Mouse (Mus musculus) midbrain, embryonic 13.5 days (tissue): ENCODE data around the gene Ybx2. TPM values are rescaled to one million over a fixed set of nuclear protein-coding genes. Genes with fewer than 3 reads are reported as not detected.

Experiments used
- ATAC-seq: fragments of 200-750 bp; cut with Nextera tagmentation; 2 replicates; pipeline ENCODE4 v1.8.0; 2017; ENCODE audit warnings: mild to moderate bottlenecking, moderate TSS enrichment, moderate library complexity
- H3K27ac ChIP-seq: fragments of 300-500 bp; sonication (generic); 2 replicates; pipeline ENCODE4 v1.5.1; 2015; ENCODE audit warnings: inconsistent platforms, mild to moderate bottlenecking, moderate library complexity
- H3K27me3 ChIP-seq: fragments of 300-500 bp; sonication (generic); 2 replicates; pipeline ENCODE4 v1.6.1; 2015; ENCODE audit warnings: mild to moderate bottlenecking, inconsistent platforms
- H3K36me3 ChIP-seq: fragments of 300-500 bp; sonication (generic); 2 replicates; pipeline ENCODE4 v1.6.1; 2015; ENCODE audit warnings: mild to moderate bottlenecking, inconsistent platforms
- H3K4me1 ChIP-seq: fragments of 300-500 bp; sonication (generic); replicated peaks from 2 replicates; pipeline ENCODE4 v1.6.1; 2015; ENCODE audit warnings: inconsistent platforms
- H3K4me2 ChIP-seq: fragments of 300-500 bp; sonication (generic); replicated peaks from 2 replicates; pipeline ENCODE4 v1.6.1; 2015; ENCODE audit warnings: moderate library complexity, mild to moderate bottlenecking, inconsistent platforms
- H3K4me3 ChIP-seq: fragments of 300-500 bp; sonication (generic); replicated peaks from 2 replicates; pipeline ENCODE4 v1.5.1; 2015; ENCODE audit warnings: mild to moderate bottlenecking, inconsistent platforms
- H3K9ac ChIP-seq: fragments of 300-500 bp; sonication (generic); replicated peaks from 2 replicates; pipeline ENCODE4 v1.6.1; 2015; ENCODE audit warnings: mild to moderate bottlenecking, inconsistent platforms
- H3K9me3 ChIP-seq: fragments of 300-500 bp; sonication (generic); 2 replicates; pipeline ENCODE4 v1.6.1; 2016; ENCODE audit warnings: mild to moderate bottlenecking, inconsistent platforms
- WGBS: fragments of 180-500 bp; shearing (Covaris S2); methylation state at CpG from one replicate; pipeline ENCODE4 v1.1.7; 2015; 5-methylcytosine and 5-hydroxymethylcytosine counted together
- polyA plus RNA-seq: library from polyadenylated mRNA; unstranded; fragments of >200 nt; fragmentation: Nextera tagmentation; extraction: Ambion mirVana; gene quantifications from 2 replicates; pipeline ENCODE4 v1.2.1, GENCODE M21; 2015

The Ybx2 gene
- polyA plus RNA-seq, 1 experiment from 2014 or later, result 4.2 TPM

GRCm38 (mm10) chr11:69970775-69971174 is 35.2 kb downstream of the Ybx2 start:
- no peaks in the 10 kb centered on the region for H3K9me3 ChIP-seq
- WGBS, result 85% methylated on average over 3 of the region's 3 CpGs
- H3K36me3 ChIP-seq, result peaks cover 71% of the 10 kb centered on the region
- H3K4me1 ChIP-seq, result peaks cover 11% of the 10 kb centered on the region; the same call in 1 of the 2 replicates
- no peak overlapping the region for H3K27ac ChIP-seq
- H3K4me3 ChIP-seq, result no peak overlapping the region
- H3K27me3 ChIP-seq, result peaks cover 34% of the 10 kb centered on the region
- H3K9ac ChIP-seq, result no peak overlapping the region
- H3K4me2 ChIP-seq, result no peak overlapping the region
- ATAC-seq, result no peak

DNA sequence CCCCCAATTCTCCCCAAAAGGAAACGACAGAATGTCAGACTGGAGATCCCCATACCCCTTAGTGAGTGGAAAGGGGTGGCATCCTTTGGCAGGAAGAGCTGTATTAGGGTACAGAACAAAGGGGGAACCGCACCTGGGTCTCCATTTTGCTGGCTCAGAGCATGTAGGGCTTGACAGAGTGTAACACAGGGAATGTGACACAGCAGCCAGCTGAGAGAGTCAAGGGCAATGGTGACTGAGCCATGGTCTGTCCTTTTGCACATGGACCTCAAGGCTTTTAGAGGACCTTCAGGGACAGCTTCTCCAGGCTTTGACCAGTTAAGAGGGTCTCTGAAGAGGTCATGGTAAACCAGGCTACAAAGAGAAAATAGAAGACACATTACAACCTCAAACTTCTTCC is 39.3 kb downstream of the Ybx2 start:
- H3K9me3 ChIP-seq, result no peaks in the 10 kb centered on the region
- no peak overlapping the region for H3K27ac ChIP-seq
- H3K9ac ChIP-seq, result no peak overlapping the region
- no peaks in the 10 kb centered on the region for H3K27me3 ChIP-seq
- H3K4me2 ChIP-seq, result no peak overlapping the region
- peaks cover 14% of the 10 kb centered on the region for H3K4me1 ChIP-seq
- 97% methylated on average over 2 of the region's 2 CpGs for WGBS
- peaks cover 72% of the 10 kb centered on the region for H3K36me3 ChIP-seq
- H3K4me3 ChIP-seq, result no peak overlapping the region
- no peak for ATAC-seq

DNA sequence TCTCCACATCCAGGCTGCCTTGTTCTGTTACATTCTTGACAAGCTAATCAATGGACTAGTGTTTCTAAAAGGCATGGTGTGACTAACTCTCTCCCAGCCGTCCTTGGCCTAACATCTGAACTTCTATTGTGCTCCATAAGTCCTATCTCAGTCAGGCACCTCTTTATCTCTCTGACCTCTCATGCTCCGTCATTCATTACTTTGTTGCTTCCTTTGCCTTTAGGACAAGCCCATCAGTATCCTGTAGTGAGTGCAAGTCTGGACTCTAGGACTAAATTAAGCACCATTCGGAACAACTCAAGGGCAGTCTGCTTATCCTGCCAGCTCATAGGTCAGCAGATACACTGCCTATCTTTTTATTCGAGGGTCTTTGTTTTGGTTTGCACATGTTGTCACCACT is 40.7 kb downstream of the Ybx2 start:
- Histone ChIP-seq H3K4me3 (no peak overlapping the region), H3K9me3 (no peaks in the 10 kb centered on the region), H3K9ac (no peak overlapping the region), H3K4me1 (peaks cover 14% of the 10 kb centered on the region), H3K36me3 (peaks cover 63% of the 10 kb centered on the region), H3K27ac (no peak overlapping the region), H3K4me2 (no peak overlapping the region), H3K27me3 (no peaks in the 10 kb centered on the region)
- 86% methylated on average over 4 of the region's 4 CpGs for WGBS
- ATAC-seq, result no peak

- ATAC-seq, result no peak
- Histone ChIP-seq H3K4me1 (peaks cover 38% of the 10 kb centered on the region), H3K36me3 (peaks cover 43% of the 10 kb centered on the region), H3K4me3 (peak overlapping the region; percentile 100), H3K27ac (peak overlapping the region; percentile 99), H3K9ac (peak overlapping the region; percentile 87), H3K9me3 (no peaks in the 10 kb centered on the region), H3K27me3 (no peaks in the 10 kb centered on the region), H3K4me2 (peak overlapping the region; percentile 84)
- WGBS, result 3% methylated on average over 16 of the region's 16 CpGs
Measured at GRCm38 (mm10) chr11:69979827-69980195, 44.2 kb downstream of the Ybx2 start.

DNA sequence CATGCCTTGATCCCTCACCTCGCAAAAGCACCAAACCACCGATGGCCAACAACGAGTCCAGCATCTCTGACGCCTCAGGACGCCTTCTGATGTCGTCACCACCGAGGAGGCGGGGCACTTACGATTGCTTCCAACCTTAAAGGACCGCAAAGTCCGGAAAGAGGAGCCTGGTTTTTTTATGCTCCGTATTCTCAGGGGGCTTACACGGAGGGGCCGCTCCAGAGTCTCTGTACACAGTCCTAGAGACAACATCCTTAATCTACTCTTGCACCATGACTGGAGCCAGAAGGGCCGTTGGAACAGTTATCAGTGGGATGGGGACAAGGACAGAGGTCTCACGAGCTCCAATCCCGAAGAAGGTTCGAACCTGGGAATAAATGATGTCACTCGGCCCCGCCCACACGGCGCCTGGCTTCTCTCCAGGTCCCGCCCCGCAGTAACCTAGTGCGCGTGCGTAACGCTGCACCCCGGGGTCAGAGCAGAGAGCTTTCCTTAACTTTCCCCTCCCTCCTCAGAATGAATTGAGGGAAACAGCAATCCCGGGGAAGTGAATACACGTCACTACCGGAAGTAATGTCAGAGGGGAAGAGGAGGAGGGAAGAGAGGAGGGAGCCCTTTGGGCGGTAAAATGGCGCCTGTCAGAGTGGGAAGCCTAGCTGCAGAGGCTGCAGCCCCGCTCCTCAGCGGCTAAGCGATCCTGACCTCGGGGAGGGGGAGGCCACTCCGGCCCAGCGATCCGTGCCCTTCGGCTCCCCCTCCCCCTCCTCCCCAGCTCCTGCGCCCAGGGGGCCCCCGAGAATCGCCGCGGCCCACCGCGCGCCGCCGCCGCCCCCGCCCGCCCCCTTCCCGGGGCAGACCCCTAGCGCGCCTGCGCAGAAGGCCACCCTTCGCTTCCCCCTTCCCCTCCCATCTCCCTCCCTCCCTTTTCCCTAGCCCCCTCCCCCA is 44.9 kb downstream of the Ybx2 start:
- H3K9ac ChIP-seq, result peak overlapping the region; percentile 99
- H3K9me3 ChIP-seq, result no peaks in the 10 kb centered on the region
- H3K4me3 ChIP-seq, result peak overlapping the region; percentile 100
- H3K4me2 ChIP-seq, result peak overlapping the region; percentile 84
- under 1% methylated on average over 55 of the region's 60 CpGs for WGBS
- peaks cover 43% of the 10 kb centered on the region for H3K36me3 ChIP-seq
- no peaks in the 10 kb centered on the region for H3K27me3 ChIP-seq
- H3K4me1 ChIP-seq, result peaks cover 38% of the 10 kb centered on the region
- H3K27ac ChIP-seq, result peak overlapping the region; percentile 99
- peak; percentile 94 for ATAC-seq

DNA sequence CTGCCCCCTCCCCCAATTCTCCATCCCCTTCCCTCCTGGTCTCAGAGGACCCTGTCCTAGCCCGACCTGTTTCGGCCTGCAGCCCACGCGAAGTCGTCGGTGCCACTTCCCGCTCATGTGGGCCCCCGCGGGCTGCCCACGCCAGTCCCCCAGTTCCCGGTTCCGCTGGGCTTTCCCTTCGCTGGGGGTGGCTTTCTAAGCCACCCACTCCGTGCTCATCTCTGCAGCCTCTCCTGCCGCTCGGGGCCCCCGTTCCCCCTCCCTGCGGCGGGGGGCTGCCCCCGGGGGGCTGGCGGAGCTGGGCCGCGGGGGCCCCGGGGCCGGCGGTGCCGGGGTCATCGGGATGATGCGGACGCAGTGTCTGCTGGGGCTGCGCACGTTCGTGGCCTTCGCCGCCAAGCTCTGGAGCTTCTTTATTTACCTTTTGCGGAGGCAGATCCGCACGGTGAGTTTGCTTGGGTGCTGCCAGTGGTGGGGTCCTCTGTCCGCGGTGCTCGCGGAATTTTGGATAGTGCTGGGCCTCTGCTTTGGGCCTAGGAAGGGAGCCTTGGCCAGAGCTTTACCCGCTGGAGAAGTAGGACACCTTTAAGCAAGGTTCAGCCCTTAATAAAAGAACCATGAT is 45.7 kb downstream of the Ybx2 start, which contains the start of gene Ctdnep1:
Gene Ctdnep1, plus strand, starts transcription at position 16 of the 622 bp plus-strand sequence.
- peak within 1 kb of the TSS; percentile 84 for H3K4me2 ChIP-seq
- H3K4me3 ChIP-seq, result peak within 1 kb of the TSS; percentile 100
- peaks cover 38% of the 10 kb centered on the region for H3K4me1 ChIP-seq
- ATAC-seq, result peak; percentile 72
- peaks cover 41% of the 10 kb centered on the region for H3K36me3 ChIP-seq
- no peaks in the 10 kb centered on the region for H3K27me3 ChIP-seq
- peak within 1 kb of the TSS; percentile 99 for H3K27ac ChIP-seq
- under 1% methylated on average over 41 of the region's 43 CpGs for WGBS
- H3K9ac ChIP-seq, result peak within 1 kb of the TSS; percentile 99
- no peaks in the 10 kb centered on the region for H3K9me3 ChIP-seq

DNA sequence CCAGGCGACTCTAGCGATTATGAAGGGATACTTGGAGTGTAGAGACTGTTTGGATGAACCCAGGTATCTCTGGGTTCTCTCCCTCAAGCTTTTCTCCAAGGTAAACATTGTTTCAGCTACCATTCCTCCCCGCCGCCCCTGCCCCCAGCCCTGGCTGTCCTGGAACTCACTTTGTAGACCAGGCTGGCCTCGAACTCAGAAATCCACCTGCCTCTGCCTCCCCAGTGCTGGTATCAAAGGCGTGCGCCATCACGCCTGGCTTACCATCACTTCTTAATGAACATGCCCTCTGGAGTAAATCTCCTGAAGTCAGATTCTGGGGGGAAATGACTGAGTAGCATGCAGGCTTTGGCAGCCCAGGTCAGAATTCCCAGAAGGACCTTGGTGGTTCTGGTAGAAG is 46.6 kb downstream of the Ybx2 start, which contains the start of gene Elp5:
Gene Elp5, minus strand, starts transcription at position 293 of the 400 bp plus-strand sequence.
- Histone ChIP-seq H3K27me3 (no peaks in the 10 kb centered on the region), H3K27ac (peak within 1 kb of the TSS; percentile 99), H3K36me3 (peaks cover 43% of the 10 kb centered on the region), H3K9ac (peak within 1 kb of the TSS; percentile 99), H3K4me1 (peaks cover 38% of the 10 kb centered on the region), H3K9me3 (no peaks in the 10 kb centered on the region), H3K4me2 (peak within 1 kb of the TSS; percentile 84), H3K4me3 (peak within 1 kb of the TSS; percentile 100)
- 66% methylated on average over 8 of the region's 8 CpGs for WGBS
- ATAC-seq, result no peak

GRCm38 (mm10) chr11:69982877-69983276 is 47.3 kb downstream of the Ybx2 start:
- no peaks in the 10 kb centered on the region for H3K9me3 ChIP-seq
- no peaks in the 10 kb centered on the region for H3K27me3 ChIP-seq
- peaks cover 44% of the 10 kb centered on the region for H3K36me3 ChIP-seq
- H3K9ac ChIP-seq, result peak overlapping the region; percentile 99
- WGBS, result 37% methylated on average over 5 of the region's 5 CpGs
- H3K4me2 ChIP-seq, result peak overlapping the region; percentile 84
- H3K4me1 ChIP-seq, result peaks cover 38% of the 10 kb centered on the region
- ATAC-seq, result no peak
- H3K27ac ChIP-seq, result peak overlapping the region; percentile 56; the same call in 1 of the 2 replicates
- peak overlapping the region; percentile 100 for H3K4me3 ChIP-seq

DNA sequence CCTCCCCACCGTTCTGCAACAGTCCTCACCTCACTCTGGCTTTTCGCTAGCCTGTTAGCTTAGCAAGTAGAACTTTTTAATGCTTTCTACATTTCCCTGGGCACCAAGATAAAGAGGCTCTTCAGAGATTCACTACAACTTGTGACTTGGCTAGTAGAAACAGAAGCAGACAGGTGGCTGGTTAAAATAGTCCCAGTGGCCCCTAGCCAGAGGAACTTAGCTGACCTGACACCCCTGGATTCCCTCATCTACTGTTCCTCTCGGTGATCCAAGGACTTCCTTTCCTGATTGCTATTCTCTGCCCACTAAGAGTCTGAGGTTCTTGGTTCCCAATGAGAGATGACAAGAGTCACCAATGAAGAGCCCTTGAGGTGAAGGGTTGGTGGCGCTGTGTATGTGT is 47.8 kb downstream of the Ybx2 start:
- Histone ChIP-seq H3K4me2 (peak overlapping the region; percentile 84), H3K27ac (no peak overlapping the region), H3K4me1 (peaks cover 36% of the 10 kb centered on the region), H3K4me3 (peak overlapping the region; percentile 100), H3K9ac (peak overlapping the region; percentile 99), H3K27me3 (no peaks in the 10 kb centered on the region), H3K9me3 (no peaks in the 10 kb centered on the region), H3K36me3 (peaks cover 45% of the 10 kb centered on the region)
- ATAC-seq, result no peak
- WGBS, result 91% methylated on average over 4 of the region's 4 CpGs

DNA sequence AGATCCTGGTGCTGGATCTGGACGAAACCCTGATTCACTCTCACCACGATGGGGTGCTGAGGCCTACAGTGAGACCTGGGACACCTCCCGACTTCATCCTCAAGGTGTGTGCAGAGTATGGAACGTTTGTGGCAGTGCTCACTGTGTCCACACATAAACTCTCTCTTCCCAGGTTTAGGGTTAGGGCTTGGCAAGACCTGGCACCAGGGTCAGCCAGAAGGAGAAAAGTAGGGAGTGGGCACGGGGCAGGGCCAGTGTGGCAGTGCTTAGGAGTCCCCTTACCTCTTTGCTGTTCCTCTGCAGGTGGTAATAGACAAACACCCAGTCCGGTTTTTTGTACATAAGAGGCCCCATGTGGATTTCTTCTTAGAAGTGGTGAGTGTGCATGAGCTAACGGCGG is 48.8 kb downstream of the Ybx2 start:
- Histone ChIP-seq H3K9ac (no peak overlapping the region), H3K4me2 (no peak overlapping the region), H3K4me1 (peaks cover 27% of the 10 kb centered on the region), H3K27me3 (no peaks in the 10 kb centered on the region), H3K36me3 (peaks cover 54% of the 10 kb centered on the region), H3K4me3 (no peak overlapping the region), H3K27ac (no peak overlapping the region), H3K9me3 (no peaks in the 10 kb centered on the region)
- WGBS, result 93% methylated on average over 8 of the region's 8 CpGs
- no peak for ATAC-seq

GRCm38 (mm10) chr11:69989949-69990348 is 54.4 kb downstream of the Ybx2 start:
- H3K9me3 ChIP-seq, result no peaks in the 10 kb centered on the region
- ATAC-seq, result no peak
- H3K4me2 ChIP-seq, result no peak overlapping the region
- 88% methylated on average over 8 of the region's 8 CpGs for WGBS
- H3K9ac ChIP-seq, result no peak overlapping the region
- peaks cover 64% of the 10 kb centered on the region for H3K36me3 ChIP-seq
- no peak overlapping the region for H3K4me3 ChIP-seq
- H3K4me1 ChIP-seq, result peaks cover 30% of the 10 kb centered on the region
- H3K27ac ChIP-seq, result peak overlapping the region; percentile 93; the same call in 1 of the 2 replicates
- H3K27me3 ChIP-seq, result no peaks in the 10 kb centered on the region
